Mouse (Mus musculus) hindbrain, embryonic 15.5 days (tissue): ENCODE results near the gene Zc3hav1. TPM values are rescaled to one million over a fixed set of nuclear protein-coding genes. Genes with fewer than 3 reads are reported as not detected.
A peak's percentile ranks its signal among the peaks of the same experiment; 100 is the strongest.

ENCODE experiments used
- ATAC-seq: fragments of 200-750 bp; cut with Nextera tagmentation; 2 replicates; pipeline ENCODE4 v1.8.0; 2017; ENCODE audit warnings: low read depth, moderate number of reproducible peaks, moderate TSS enrichment; ENCODE audit not compliant: low FRiP score
- H3K27ac ChIP-seq: fragments of 300-500 bp; sonication (generic); replicated peaks from 2 replicates; pipeline ENCODE4 v1.5.1; 2015; ENCODE audit warnings: mild to moderate bottlenecking, inconsistent platforms
- H3K27me3 ChIP-seq: fragments of 300-500 bp; sonication (generic); 2 replicates; pipeline ENCODE4 v1.6.1; 2015; ENCODE audit warnings: control low read depth, inconsistent platforms
- H3K36me3 ChIP-seq: fragments of 300-500 bp; sonication (generic); 2 replicates; pipeline ENCODE4 v1.6.1; 2015; ENCODE audit warnings: control low read depth, inconsistent platforms
- H3K4me1 ChIP-seq: fragments of 300-500 bp; sonication (generic); replicated peaks from 2 replicates; pipeline ENCODE4 v1.6.1; 2015; ENCODE audit warnings: control low read depth, inconsistent platforms
- H3K4me2 ChIP-seq: fragments of 300-500 bp; sonication (generic); 2 replicates; pipeline ENCODE4 v1.6.1; 2015; ENCODE audit warnings: moderate library complexity, mild to moderate bottlenecking, inconsistent platforms
- H3K4me3 ChIP-seq: fragments of 300-500 bp; sonication (generic); 2 replicates; pipeline ENCODE4 v1.5.1; 2015; ENCODE audit warnings: mild to moderate bottlenecking, inconsistent platforms
- H3K9ac ChIP-seq: fragments of 300-500 bp; sonication (generic); 2 replicates; pipeline ENCODE4 v1.6.1; 2015; ENCODE audit warnings: inconsistent platforms
- H3K9me3 ChIP-seq: fragments of 300-500 bp; sonication (generic); 2 replicates; pipeline ENCODE4 v1.6.1; 2016; ENCODE audit warnings: control low read depth, inconsistent platforms
- WGBS: fragments of 180-500 bp; shearing (Covaris S2); methylation state at CpG from one replicate; pipeline ENCODE4 v1.1.7; 2015; 5-methylcytosine and 5-hydroxymethylcytosine counted together
- polyA plus RNA-seq: library from polyadenylated mRNA; unstranded; fragments of >200 nt; fragmentation: Nextera tagmentation; extraction: Ambion mirVana; gene quantifications from 2 replicates; pipeline ENCODE4 v1.2.1, GENCODE M21; 2015

Zc3hav1 gene
- polyA plus RNA-seq, 1 experiment from 2014 or later, result 1.3 TPM

GRCm38 (mm10) chr6:38320621-38321020 is 33.8 kb downstream of the Zc3hav1 start:
- no peak overlapping the region for H3K9ac ChIP-seq

GRCm38 (mm10) chr6:38316050-38316449 is 38.4 kb downstream of the Zc3hav1 start:
- no peak for ATAC-seq
- Histone ChIP-seq H3K4me3 (no peak overlapping the region), H3K27me3 (no peaks in the 10 kb centered on the region), H3K9me3 (no peaks in the 10 kb centered on the region), H3K4me2 (no peak overlapping the region), H3K4me1 (no peaks in the 10 kb centered on the region), H3K9ac (no peak overlapping the region), H3K27ac (no peak overlapping the region), H3K36me3 (no peaks in the 10 kb centered on the region)
- 90% methylated on average over 4 of the region's 4 CpGs for WGBS

More at GRCm38 (mm10) chr6:38320621-38321020, 33.8 kb downstream of the Zc3hav1 start:
- Histone ChIP-seq H3K9me3 (no peaks in the 10 kb centered on the region), H3K27me3 (no peaks in the 10 kb centered on the region), H3K27ac (no peak overlapping the region), H3K4me1 (no peaks in the 10 kb centered on the region), H3K36me3 (no peaks in the 10 kb centered on the region), H3K4me2 (no peak overlapping the region), H3K4me3 (no peak overlapping the region)
- no peak for ATAC-seq
- 94% methylated on average over 9 of the region's 9 CpGs for WGBS

GRCm38 (mm10) chr6:38309741-38310140 is 44.7 kb downstream of the Zc3hav1 start:
- Histone ChIP-seq H3K4me3 (no peak overlapping the region), H3K9me3 (no peaks in the 10 kb centered on the region), H3K36me3 (no peaks in the 10 kb centered on the region), H3K9ac (no peak overlapping the region), H3K4me2 (no peak overlapping the region), H3K4me1 (no peaks in the 10 kb centered on the region), H3K27me3 (no peaks in the 10 kb centered on the region), H3K27ac (no peak overlapping the region)
- no peak for ATAC-seq

GRCm38 (mm10) chr6:38304981-38305380 is 49.4 kb downstream of the Zc3hav1 start:
- Histone ChIP-seq H3K9ac (no peak overlapping the region), H3K36me3 (no peaks in the 10 kb centered on the region), H3K27ac (no peak overlapping the region), H3K27me3 (no peaks in the 10 kb centered on the region), H3K9me3 (no peaks in the 10 kb centered on the region), H3K4me1 (peaks cover under 1% of the 10 kb centered on the region; the same call in 1 of the 2 replicates), H3K4me2 (no peak overlapping the region), H3K4me3 (no peak overlapping the region)
- no peak for ATAC-seq
- WGBS, result 79% methylated on average over 3 of the region's 3 CpGs

GRCm38 (mm10) chr6:38298761-38299401 is 55.5 kb downstream of the Zc3hav1 start, which contains the start of gene Zc3hav1l:
Gene Zc3hav1l, minus strand, starts transcription at chr6:38299259.
- WGBS, result under 1% methylated on average over 53 of the region's 70 CpGs
- Histone ChIP-seq H3K27ac (peak within 1 kb of the TSS; percentile 93), H3K4me3 (peak within 1 kb of the TSS; percentile 71), H3K4me2 (peak within 1 kb of the TSS; percentile 55), H3K27me3 (no peaks in the 10 kb centered on the region), H3K36me3 (peaks cover 14% of the 10 kb centered on the region), H3K4me1 (peaks cover 16% of the 10 kb centered on the region), H3K9me3 (no peaks in the 10 kb centered on the region), H3K9ac (peak within 1 kb of the TSS; percentile 83)
- ATAC-seq, result peak; percentile 96

GRCm38 (mm10) chr6:38298246-38298635 is 56.2 kb downstream of the Zc3hav1 start:
- peak overlapping the region; percentile 83 for H3K9ac ChIP-seq
- peak overlapping the region; percentile 55 for H3K4me2 ChIP-seq
- peaks cover 16% of the 10 kb centered on the region for H3K4me1 ChIP-seq
- H3K27ac ChIP-seq, result peak overlapping the region; percentile 93
- WGBS, result under 1% methylated on average over 10 of the region's 10 CpGs
- H3K9me3 ChIP-seq, result no peaks in the 10 kb centered on the region
- H3K4me3 ChIP-seq, result peak overlapping the region; percentile 71
- peaks cover 14% of the 10 kb centered on the region for H3K36me3 ChIP-seq
- H3K27me3 ChIP-seq, result no peaks in the 10 kb centered on the region
- ATAC-seq, result 0 out of 2 replicates have a peak, but pooled peaks have one; percentile 27

- 43% methylated on average over 12 of the region's 12 CpGs for WGBS
- Histone ChIP-seq H3K4me1 (peaks cover 16% of the 10 kb centered on the region), H3K4me3 (peak overlapping the region; percentile 71), H3K4me2 (peak overlapping the region; percentile 55), H3K27me3 (no peaks in the 10 kb centered on the region), H3K9ac (peak overlapping the region; percentile 83), H3K27ac (peak overlapping the region; percentile 93), H3K9me3 (no peaks in the 10 kb centered on the region), H3K36me3 (peaks cover 16% of the 10 kb centered on the region)
- no peak for ATAC-seq
These were observed 56.7 kb downstream of the Zc3hav1 start for GRCm38 (mm10) chr6:38297580-38298245.

- H3K27me3 ChIP-seq, result no peaks in the 10 kb centered on the region
- H3K4me2 ChIP-seq, result no peak overlapping the region
- H3K36me3 ChIP-seq, result peaks cover 29% of the 10 kb centered on the region
- no peak overlapping the region for H3K4me3 ChIP-seq
- no peak for ATAC-seq
- H3K9me3 ChIP-seq, result no peaks in the 10 kb centered on the region
- 59% methylated on average over 3 of the region's 3 CpGs for WGBS
- no peak overlapping the region for H3K27ac ChIP-seq
- no peak overlapping the region for H3K9ac ChIP-seq
- peaks cover 7% of the 10 kb centered on the region for H3K4me1 ChIP-seq
These were observed 60.7 kb downstream of the Zc3hav1 start for GRCm38 (mm10) chr6:38293708-38294107.

- WGBS, result 51% methylated on average over 11 of the region's 11 CpGs
- H3K4me1 ChIP-seq, result peaks cover 5% of the 10 kb centered on the region
- peaks cover 29% of the 10 kb centered on the region for H3K36me3 ChIP-seq
- H3K27me3 ChIP-seq, result no peaks in the 10 kb centered on the region
- no peak for ATAC-seq
- no peak overlapping the region for H3K9ac ChIP-seq
- no peaks in the 10 kb centered on the region for H3K9me3 ChIP-seq
- no peak overlapping the region for H3K27ac ChIP-seq
- H3K4me2 ChIP-seq, result no peak overlapping the region
- no peak overlapping the region for H3K4me3 ChIP-seq
These were observed 61.3 kb downstream of the Zc3hav1 start for GRCm38 (mm10) chr6:38292871-38293646.

GRCm38 (mm10) chr6:38284422-38284821 is 70.0 kb downstream of the Zc3hav1 start:
- H3K9me3 ChIP-seq, result no peaks in the 10 kb centered on the region
- no peak for ATAC-seq

GRCm38 (mm10) chr6:38264466-38264865 is 89.9 kb downstream of the Zc3hav1 start:
- 70% methylated on average over 7 of the region's 7 CpGs for WGBS
- Histone ChIP-seq H3K4me2 (no peak overlapping the region), H3K36me3 (no peaks in the 10 kb centered on the region), H3K9me3 (no peaks in the 10 kb centered on the region), H3K27me3 (no peaks in the 10 kb centered on the region), H3K27ac (no peak overlapping the region), H3K4me3 (no peak overlapping the region), H3K4me1 (no peaks in the 10 kb centered on the region), H3K9ac (no peak overlapping the region)
- no peak for ATAC-seq

More at GRCm38 (mm10) chr6:38284422-38284821, 70.0 kb downstream of the Zc3hav1 start:
- no peak overlapping the region for H3K4me2 ChIP-seq
- no peak overlapping the region for H3K27ac ChIP-seq
- no peaks in the 10 kb centered on the region for H3K27me3 ChIP-seq
- H3K36me3 ChIP-seq, result peaks cover 36% of the 10 kb centered on the region
- WGBS, result 98% methylated on average over 19 of the region's 19 CpGs
- H3K4me1 ChIP-seq, result no peaks in the 10 kb centered on the region
- H3K4me3 ChIP-seq, result no peak overlapping the region
- H3K9ac ChIP-seq, result no peak overlapping the region
